Mouse (Mus musculus) spleen, adult 2 months (tissue): ENCODE measurements around the gene Tln1.

ENCODE experiments used
- CTCF ChIP-seq: fragments of 200-500 bp; IDR thresholded peaks from 2 replicates; pipeline ENCODE4 v1.5.1; 2011; ENCODE audit warnings: mild to moderate bottlenecking, inconsistent platforms; ENCODE audit not compliant: insufficient read depth, insufficient read length, insufficient replicate concordance; ENCODE audit errors: extremely low read depth
- POLR2A ChIP-seq: fragments of 200-500 bp; IDR thresholded peaks from 2 replicates; pipeline ENCODE4 v1.6.1; 2011; ENCODE audit warnings: low read depth, low read length, inconsistent platforms

- TF ChIP-seq CTCF: no peak
- no peak for TF ChIP-seq POLR2A
Measured at GRCm38 (mm10) chr4:43579256-43579655, 16.8 kb upstream of the Tln1 start.
